Mouse (Mus musculus) embryonic facial prominence, embryonic 15.5 days (tissue): ENCODE measurements around the gene Nemf. TPM values are rescaled to one million over a fixed set of nuclear protein-coding genes. Genes with fewer than 3 reads are reported as not detected.

Source experiments
- ATAC-seq: fragments of 200-750 bp; cut with Nextera tagmentation; 2 replicates; pipeline ENCODE4 v1.8.0; 2017; ENCODE audit warnings: low read depth, moderate TSS enrichment; ENCODE audit not compliant: insufficient number of reproducible peaks, low FRiP score, low TSS enrichment
- H3K27ac ChIP-seq: fragments of 300-500 bp; sonication (generic); replicated peaks from 2 replicates; pipeline ENCODE4 v1.5.1; 2015; ENCODE audit warnings: mild to moderate bottlenecking, inconsistent platforms
- H3K27me3 ChIP-seq: fragments of 300-500 bp; sonication (generic); 2 replicates; pipeline ENCODE4 v1.6.1; 2015; ENCODE audit warnings: inconsistent platforms
- H3K36me3 ChIP-seq: fragments of 300-500 bp; sonication (generic); 2 replicates; pipeline ENCODE4 v1.6.1; 2015; ENCODE audit warnings: mild to moderate bottlenecking, inconsistent platforms
- H3K4me1 ChIP-seq: fragments of 300-500 bp; sonication (generic); 2 replicates; pipeline ENCODE4 v1.6.1; 2015; ENCODE audit warnings: inconsistent platforms
- H3K4me2 ChIP-seq: fragments of 300-500 bp; sonication (generic); replicated peaks from 2 replicates; pipeline ENCODE4 v1.6.1; 2015; ENCODE audit warnings: mild to moderate bottlenecking, inconsistent platforms
- H3K4me3 ChIP-seq: fragments of 300-500 bp; sonication (generic); replicated peaks from 2 replicates; pipeline ENCODE4 v1.5.1; 2015; ENCODE audit warnings: mild to moderate bottlenecking, inconsistent platforms
- H3K9ac ChIP-seq: fragments of 300-500 bp; sonication (generic); 2 replicates; pipeline ENCODE4 v1.6.1; 2015; ENCODE audit warnings: inconsistent platforms
- H3K9me3 ChIP-seq: fragments of 300-500 bp; sonication (generic); replicated peaks from 2 replicates; pipeline ENCODE4 v1.6.1; 2016; ENCODE audit warnings: inconsistent platforms
- WGBS: fragments of 180-500 bp; shearing (Covaris S2); methylation state at CpG from one replicate; pipeline ENCODE4 v1.1.7; 2015; 5-methylcytosine and 5-hydroxymethylcytosine counted together
- polyA plus RNA-seq: library from polyadenylated mRNA; unstranded; fragments of >200 nt; fragmentation: Nextera tagmentation; extraction: Ambion mirVana; gene quantifications from 2 replicates; pipeline ENCODE4 v1.2.1, GENCODE M21; 2015

The Nemf gene
- polyA plus RNA-seq: 92.5 and 95.0 TPM in 2 replicates

GRCm38 (mm10) chr12:69356546-69357299 lies at the start of gene Nemf:
Gene Nemf, minus strand, starts transcription at chr12:69357165.
- H3K4me2 ChIP-seq: peak within 1 kb of the TSS; percentile 57
- H3K4me3 ChIP-seq: peak within 1 kb of the TSS; percentile 80
- no peaks in the 10 kb centered on the region for H3K9me3 ChIP-seq
- ATAC-seq: peak; percentile 63
- peaks cover 26% of the 10 kb centered on the region for H3K36me3 ChIP-seq
- no peaks in the 10 kb centered on the region for H3K27me3 ChIP-seq
- H3K4me1 ChIP-seq: peaks cover 10% of the 10 kb centered on the region; the same call in 1 of the 2 replicates
- H3K27ac ChIP-seq: peak within 1 kb of the TSS; percentile 86
- WGBS: under 1% methylated on average over 47 of the region's 50 CpGs
- H3K9ac ChIP-seq: peak within 1 kb of the TSS; percentile 75

GRCm38 (mm10) chr12:69402594-69403167 lies 45.7 kb upstream of the Nemf start:
- Histone ChIP-seq H3K9me3 (no peaks in the 10 kb centered on the region), H3K27me3 (no peaks in the 10 kb centered on the region), H3K9ac (no peak overlapping the region), H3K27ac (no peak overlapping the region), H3K4me1 (peaks cover 9% of the 10 kb centered on the region; the same call in 1 of the 2 replicates), H3K4me2 (no peak overlapping the region), H3K4me3 (no peak overlapping the region), H3K36me3 (no peaks in the 10 kb centered on the region)
- WGBS: 87% methylated on average over 13 of the region's 13 CpGs
- no peak for ATAC-seq

DNA sequence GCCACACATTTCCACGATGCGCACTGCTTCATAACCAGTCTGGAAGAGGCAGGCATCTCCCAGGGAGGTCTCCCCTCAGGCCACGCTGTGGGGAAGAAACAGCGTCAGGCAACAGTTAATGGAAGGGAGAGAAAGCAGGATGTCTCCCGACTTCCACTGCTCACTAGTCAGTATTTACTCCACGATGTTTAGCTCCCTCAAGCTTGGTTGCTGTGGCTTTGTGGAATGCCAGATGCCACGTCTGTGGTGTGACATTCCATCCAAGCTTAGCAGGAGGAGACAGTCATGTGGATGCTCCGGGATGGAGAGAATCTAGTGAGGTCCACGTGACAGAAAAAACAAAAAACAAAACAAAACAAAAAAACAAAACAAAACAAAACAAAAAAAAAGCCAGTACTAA lies 45.1 kb upstream of the Nemf start:
- peak overlapping the region; percentile 4; the same call in 1 of the 2 replicates for H3K27ac ChIP-seq
- ATAC-seq: no peak
- no peaks in the 10 kb centered on the region for H3K9me3 ChIP-seq
- H3K27me3 ChIP-seq: no peaks in the 10 kb centered on the region
- peaks cover 9% of the 10 kb centered on the region; the same call in 1 of the 2 replicates for H3K4me1 ChIP-seq
- no peaks in the 10 kb centered on the region for H3K36me3 ChIP-seq
- no peak overlapping the region for H3K4me2 ChIP-seq
- no peak overlapping the region for H3K4me3 ChIP-seq
- H3K9ac ChIP-seq: no peak overlapping the region
- WGBS: 21% methylated on average over 9 of the region's 9 CpGs

GRCm38 (mm10) chr12:69400871-69401286 lies 43.9 kb upstream of the Nemf start:
- Histone ChIP-seq H3K9me3 (no peaks in the 10 kb centered on the region), H3K4me3 (no peak overlapping the region), H3K4me1 (peaks cover 9% of the 10 kb centered on the region; the same call in 1 of the 2 replicates), H3K4me2 (no peak overlapping the region), H3K9ac (no peak overlapping the region), H3K27me3 (no peaks in the 10 kb centered on the region), H3K36me3 (no peaks in the 10 kb centered on the region), H3K27ac (no peak overlapping the region)
- ATAC-seq: no peak
- WGBS: 25% methylated on average over 2 of the region's 2 CpGs

DNA sequence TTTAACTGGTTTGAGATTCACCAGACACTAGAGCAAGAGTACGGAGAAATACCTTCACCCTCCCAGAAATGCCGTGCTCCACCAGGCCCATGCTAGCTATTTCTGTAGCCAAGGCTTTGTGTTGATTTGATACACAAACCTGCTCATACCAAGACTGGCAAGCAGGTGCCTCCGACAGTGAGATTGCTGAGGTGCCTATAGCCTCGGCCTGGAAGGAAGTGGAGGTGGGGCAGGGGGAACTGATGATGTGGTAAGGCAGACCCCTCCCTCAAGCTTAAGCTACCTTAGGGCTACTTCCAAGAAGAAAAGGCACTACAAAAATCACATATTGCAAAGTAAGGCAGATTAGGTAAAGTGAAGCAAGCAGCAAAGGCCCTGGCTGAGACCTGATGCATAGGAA lies 43.4 kb upstream of the Nemf start:
- Histone ChIP-seq H3K36me3 (no peaks in the 10 kb centered on the region), H3K4me2 (no peak overlapping the region), H3K4me1 (peaks cover 9% of the 10 kb centered on the region; the same call in 1 of the 2 replicates), H3K9ac (no peak overlapping the region), H3K9me3 (no peaks in the 10 kb centered on the region), H3K27me3 (no peaks in the 10 kb centered on the region), H3K27ac (no peak overlapping the region), H3K4me3 (no peak overlapping the region)
- ATAC-seq: no peak
- WGBS: 84% methylated on average over 4 of the region's 4 CpGs

GRCm38 (mm10) chr12:69394456-69394855 lies 37.5 kb upstream of the Nemf start:
- no peak overlapping the region for H3K4me2 ChIP-seq
- no peak overlapping the region for H3K9ac ChIP-seq
- no peaks in the 10 kb centered on the region for H3K27me3 ChIP-seq
- no peaks in the 10 kb centered on the region for H3K36me3 ChIP-seq
- H3K4me3 ChIP-seq: no peak overlapping the region
- 70% methylated on average over 6 of the region's 6 CpGs for WGBS
- no peak overlapping the region for H3K27ac ChIP-seq
- H3K4me1 ChIP-seq: peaks cover 6% of the 10 kb centered on the region; the same call in 1 of the 2 replicates
- no peaks in the 10 kb centered on the region for H3K9me3 ChIP-seq
- no peak for ATAC-seq

DNA sequence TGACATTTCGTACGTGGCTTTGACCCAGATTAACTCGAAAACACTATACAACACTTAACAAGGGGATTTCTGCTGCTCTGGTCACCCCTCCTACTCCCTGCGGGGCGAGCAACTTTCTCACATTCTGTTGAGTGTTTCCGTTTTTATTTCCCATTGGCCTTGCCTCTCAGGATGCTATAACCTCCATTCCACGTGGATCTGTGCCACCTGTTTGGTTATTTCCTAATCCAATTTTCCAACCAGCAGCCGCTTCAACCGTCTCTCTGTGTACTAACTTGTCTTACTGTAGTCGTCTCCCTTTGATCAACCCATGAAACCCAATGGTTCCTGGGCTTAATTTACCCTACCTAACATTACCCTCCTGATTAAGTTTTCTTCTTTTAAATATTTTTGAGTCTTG lies 36.1 kb upstream of the Nemf start:
- H3K27ac ChIP-seq: no peak overlapping the region
- H3K9ac ChIP-seq: no peak overlapping the region
- no peaks in the 10 kb centered on the region for H3K36me3 ChIP-seq
- no peak for ATAC-seq
- H3K9me3 ChIP-seq: no peaks in the 10 kb centered on the region
- H3K27me3 ChIP-seq: no peaks in the 10 kb centered on the region
- peaks cover 6% of the 10 kb centered on the region; the same call in 1 of the 2 replicates for H3K4me1 ChIP-seq
- no peak overlapping the region for H3K4me3 ChIP-seq
- 64% methylated on average over 10 of the region's 10 CpGs for WGBS
- H3K4me2 ChIP-seq: no peak overlapping the region

DNA sequence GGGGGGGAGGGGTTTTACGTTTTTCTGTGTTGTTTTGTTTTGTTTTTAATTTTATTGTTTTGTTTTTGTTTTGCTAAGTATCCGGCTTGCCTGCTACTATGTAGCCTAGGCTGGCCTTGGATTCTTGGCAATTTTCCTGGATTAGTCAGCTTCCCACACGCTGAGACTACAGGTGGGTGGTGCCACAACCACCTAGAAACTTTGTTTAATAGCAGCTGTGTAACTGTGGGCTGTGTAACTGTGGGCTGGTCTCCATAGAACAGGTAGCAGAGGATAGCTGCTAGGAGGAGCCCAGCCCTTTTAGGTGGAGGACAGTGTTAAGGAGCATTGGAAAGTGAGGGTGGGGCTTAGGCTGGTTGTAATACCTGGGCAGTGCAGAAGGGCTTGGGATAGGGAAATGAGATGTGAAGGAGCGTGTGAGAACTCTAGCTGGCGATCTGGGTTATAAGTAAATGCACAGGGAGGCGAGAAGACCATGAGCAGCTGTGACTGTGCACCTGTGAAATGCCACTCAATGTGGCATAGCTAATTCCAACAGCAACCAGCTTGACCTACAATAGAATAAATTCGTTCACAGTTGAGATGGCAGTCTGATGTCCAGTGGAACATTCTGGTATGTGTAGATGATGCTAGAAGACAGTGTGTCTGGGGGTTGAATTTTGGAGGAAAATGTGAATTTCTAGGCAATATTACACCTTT lies 33.2 kb upstream of the Nemf start:
- no peaks in the 10 kb centered on the region for H3K36me3 ChIP-seq
- peaks cover 6% of the 10 kb centered on the region; the same call in 1 of the 2 replicates for H3K4me1 ChIP-seq
- no peak overlapping the region for H3K4me3 ChIP-seq
- H3K27me3 ChIP-seq: no peaks in the 10 kb centered on the region
- H3K4me2 ChIP-seq: no peak overlapping the region
- ATAC-seq: no peak
- WGBS: 63% methylated on average over 7 of the region's 7 CpGs
- no peak overlapping the region for H3K9ac ChIP-seq
- no peak overlapping the region for H3K27ac ChIP-seq
- H3K9me3 ChIP-seq: no peaks in the 10 kb centered on the region

DNA sequence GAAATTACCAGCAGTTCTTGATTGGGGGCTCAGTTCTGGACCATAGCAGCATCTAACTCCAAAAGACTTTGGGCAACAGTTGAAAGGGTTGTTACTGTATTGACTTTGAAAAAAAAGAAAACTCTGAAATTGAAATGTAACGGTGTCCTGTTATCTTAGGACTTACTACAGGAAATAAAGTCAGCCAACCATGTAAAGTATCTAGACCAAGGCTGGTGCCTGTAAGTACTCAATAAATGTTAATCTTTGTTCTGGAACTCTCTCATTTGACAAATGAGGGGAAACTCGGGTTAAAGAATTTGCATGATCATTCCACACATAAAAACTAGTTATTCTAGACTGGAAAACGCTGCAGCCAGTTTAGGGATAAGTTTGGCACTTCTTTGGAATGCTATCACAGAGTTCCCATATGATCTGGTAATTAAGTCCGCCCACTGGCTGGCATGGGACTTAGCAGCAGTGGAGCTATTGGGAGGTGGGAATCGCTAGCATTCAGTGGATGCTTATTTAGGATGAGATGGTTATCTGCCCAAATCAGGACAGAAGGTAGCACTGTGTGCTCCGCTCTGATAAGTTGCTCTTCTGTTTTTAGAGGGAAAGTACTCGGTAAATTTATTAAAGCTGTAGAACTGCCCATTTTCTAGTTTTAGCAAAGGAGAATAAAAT lies 32.4 kb upstream of the Nemf start:
- 51% methylated on average over 7 of the region's 7 CpGs for WGBS
- Histone ChIP-seq H3K27ac (no peak overlapping the region), H3K4me3 (no peak overlapping the region), H3K36me3 (no peaks in the 10 kb centered on the region), H3K4me1 (peaks cover 6% of the 10 kb centered on the region; the same call in 1 of the 2 replicates), H3K9ac (no peak overlapping the region), H3K9me3 (no peaks in the 10 kb centered on the region), H3K27me3 (no peaks in the 10 kb centered on the region), H3K4me2 (no peak overlapping the region)
- no peak for ATAC-seq

DNA sequence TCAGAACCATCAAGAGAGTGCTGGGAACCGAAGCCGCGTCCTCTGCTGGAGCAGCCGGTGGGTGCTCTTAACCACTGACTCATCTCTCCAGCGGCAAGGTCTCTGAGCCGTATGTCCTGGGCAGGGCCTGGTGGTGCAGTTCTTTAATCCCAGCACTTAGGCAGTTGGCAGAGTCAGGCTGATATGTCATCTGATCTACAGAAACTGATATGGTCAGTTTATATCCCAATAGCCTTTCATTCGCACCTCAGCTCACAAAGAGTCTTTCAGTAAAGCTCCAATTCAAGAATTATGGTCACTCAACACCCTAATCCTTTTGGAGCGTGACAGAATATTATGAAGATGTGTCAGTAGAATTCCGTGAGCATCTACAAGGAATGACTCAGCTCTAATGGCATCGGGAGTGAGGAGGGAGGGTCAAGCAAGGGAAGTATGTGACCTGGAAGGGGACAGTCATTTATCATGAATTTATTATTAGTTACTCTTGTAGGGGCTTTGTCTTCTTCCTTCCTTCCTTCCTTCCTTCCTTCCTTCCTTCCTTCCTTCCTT lies 31.4 kb upstream of the Nemf start:
- WGBS: 87% methylated on average over 10 of the region's 10 CpGs
- no peak overlapping the region for H3K4me2 ChIP-seq
- no peaks in the 10 kb centered on the region for H3K36me3 ChIP-seq
- no peak for ATAC-seq
- peaks cover 6% of the 10 kb centered on the region; the same call in 1 of the 2 replicates for H3K4me1 ChIP-seq
- H3K27ac ChIP-seq: no peak overlapping the region
- H3K4me3 ChIP-seq: no peak overlapping the region
- no peaks in the 10 kb centered on the region for H3K27me3 ChIP-seq
- no peak overlapping the region for H3K9ac ChIP-seq
- H3K9me3 ChIP-seq: no peaks in the 10 kb centered on the region
